Mouse (Mus musculus): ENCODE data around the gene Cntnap5a.

GRCm38 (mm10) chr1:116029653-116030052 lies 345.1 kb downstream of the Cntnap5a start:
- TF ChIP-seq CTCF (IDR thresholded peaks at IDR 0.05; ENCODE audit: low read depth, low read length) = no peak
- TF ChIP-seq POLR2A (IDR thresholded peaks at IDR 0.05; ENCODE audit: insufficient read depth, low read length) = no peak
- TF ChIP-seq EP300 (IDR thresholded peaks at IDR 0.05; ENCODE audit: insufficient read depth, low read depth, low read length) = no peak

All from ES-Bruce4 (cell line).